ENCODE assay signal across 19 mouse cellular contexts in genomic region chrX:20573927-20574326, GRCm38 (mm10). TPM values are rescaled to one million over a fixed set of nuclear protein-coding genes. Genes with fewer than 3 reads are reported as not detected.
"Had no signal": no experiment of that assay in that cellular context is flagged by ENCODE, and none has a peak within 500 bp of the region (broad histone marks: within the 10 kb centered on the region; RNA-seq: fewer than 3 reads in every experiment).

No protein-coding gene starts in this region.

- H3K9ac ChIP-seq: liver, embryonic 14.5 days; lung, embryonic 14.5 days; midbrain, embryonic 12.5 days; midbrain, embryonic 15.5 days; neural tube, embryonic 12.5 days; stomach, embryonic 15.5 days had no signal

- H3K27ac ChIP-seq: liver, embryonic 14.5 days; midbrain, embryonic 10.5 days; midbrain, embryonic 12.5 days; midbrain, embryonic 15.5 days; neural tube, embryonic 12.5 days; stomach, embryonic 15.5 days had no signal

- H3K27me3 ChIP-seq: midbrain, embryonic 12.5 days; midbrain, embryonic 15.5 days; neural tube, embryonic 12.5 days; stomach, embryonic 15.5 days had no signal

- H3K36me3 ChIP-seq: midbrain, embryonic 10.5 days; midbrain, embryonic 12.5 days; midbrain, embryonic 15.5 days; neural tube, embryonic 12.5 days; stomach, embryonic 15.5 days had no signal

- ATAC-seq: midbrain, embryonic 15.5 days had no signal

- H3K4me1 ChIP-seq: midbrain, embryonic 10.5 days; midbrain, embryonic 12.5 days; midbrain, embryonic 15.5 days; neural tube, embryonic 12.5 days; stomach, embryonic 15.5 days had no signal

- H3K4me2 ChIP-seq: lung, embryonic 14.5 days; midbrain, embryonic 12.5 days; midbrain, embryonic 15.5 days; neural tube, embryonic 12.5 days; stomach, embryonic 15.5 days had no signal

- DNase-seq: lung, adult 18-20 months; lung, embryonic 14.5 days; lung, postnatal 10 days; lung, postnatal 4 days; right cerebral cortex, postnatal 25 days; right cerebral cortex, postnatal 4 days; thymus, adult 18-20 months; thymus, postnatal 14 days; thymus, postnatal 36 days had no signal

- H3K9me3 ChIP-seq: midbrain, embryonic 10.5 days; midbrain, embryonic 12.5 days; midbrain, embryonic 15.5 days; neural tube, embryonic 12.5 days; stomach, embryonic 15.5 days had no signal

- H3K4me3 ChIP-seq: midbrain, embryonic 10.5 days; midbrain, embryonic 12.5 days; midbrain, embryonic 15.5 days; neural tube, embryonic 12.5 days; stomach, embryonic 15.5 days had no signal

RNA-seq across cellular contexts. Expression of gene Rgn, which starts 24.3 kb away (rescaled TPM):
- total RNA-seq: megakaryocyte-erythroid progenitor cell, adult 5-6 weeks; monocyte, adult 5-6 weeks; neutrophil, adult 5-6 weeks had no signal
- polyA plus RNA-seq: spleen, adult 2 months had no signal
